Mouse (Mus musculus) CH12.LX (cell line): Measurements from ENCODE around the gene Igf1r. TPM values are rescaled to one million over a fixed set of nuclear protein-coding genes. Genes with fewer than 3 reads are reported as not detected.

ENCODE experiments used
- DNase-seq: peaks from one replicate; pipeline ENCODE4 v3.0.0-alpha.2; 2013; ENCODE audit errors: extremely low read depth
- H3K27ac ChIP-seq: 2 replicates; pipeline ENCODE4 v1.5.1; 2012; ENCODE audit warnings: low read depth, mild to moderate bottlenecking, control low read depth, moderate library complexity; ENCODE audit not compliant: insufficient read depth
- H3K27me3 ChIP-seq: replicated peaks from 2 replicates; pipeline ENCODE3; 2012; ENCODE audit warnings: inconsistent platforms
- H3K36me3 ChIP-seq, 2 experiments: replicated peaks in 1 of 2; 2 replicates each; pipeline versions ENCODE3 to v1.6.1; 2012; ENCODE audit warnings: inconsistent platforms in 1 of 2, low read length in 1 of 2, mild to moderate bottlenecking in 1 of 2, mixed read lengths in 1 of 2, moderate library complexity in 1 of 2; ENCODE audit not compliant: control insufficient read depth in 1 of 2, insufficient read depth in 1 of 2
- H3K4me1 ChIP-seq, 2 experiments: 2 replicates each; pipeline ENCODE4 v1.6.1; 2012; ENCODE audit warnings: inconsistent platforms in 1 of 2, moderate library complexity in 1 of 2; ENCODE audit not compliant: insufficient read depth in 2 of 2, control insufficient read depth in 1 of 2
- H3K4me2 ChIP-seq: 2 replicates; pipeline ENCODE4 v1.6.1; 2012; ENCODE audit warnings: low read depth, mild to moderate bottlenecking, control low read depth; ENCODE audit not compliant: poor library complexity, insufficient read depth, severe bottlenecking
- H3K4me3 ChIP-seq, 3 experiments: fragments of 150-350 bp in 1 of 3; sonication (generic) in 1 of 3; replicated peaks in 1 of 3; 2 replicates each; pipeline versions ENCODE3 to v1.5.1; 2011 to 2012; ENCODE audit warnings: low read depth in 2 of 3, low read length in 2 of 3, mild to moderate bottlenecking in 2 of 3, moderate library complexity in 2 of 3, control low read depth in 1 of 3, improper control_type of control experiment in 1 of 3, inconsistent platforms in 1 of 3, mixed read lengths in 1 of 3; ENCODE audit not compliant: poor library complexity in 1 of 3
- H3K79me2 ChIP-seq: replicated peaks from 2 replicates; pipeline ENCODE4 v1.6.1; 2012; ENCODE audit warnings: mild to moderate bottlenecking, moderate library complexity; ENCODE audit not compliant: control insufficient read depth, poor library complexity, insufficient read depth, severe bottlenecking; ENCODE audit errors: extremely low read depth
- H3K9ac ChIP-seq: 2 replicates; pipeline ENCODE4 v1.6.1; 2012; ENCODE audit warnings: low read depth, mild to moderate bottlenecking, control low read depth, moderate library complexity; ENCODE audit not compliant: insufficient read depth
- H3K9me3 ChIP-seq: replicated peaks from 2 replicates; pipeline ENCODE3; 2012; ENCODE audit warnings: low read length, inconsistent platforms, mixed read lengths
- BHLHE40 ChIP-seq: IDR thresholded peaks from 2 replicates; pipeline ENCODE4 v1.6.1; 2011; ENCODE audit warnings: mild to moderate bottlenecking, low read depth, low read length, improper control_type of control experiment
- CHD1 ChIP-seq: IDR thresholded peaks from 2 replicates; pipeline ENCODE4 v1.6.1; 2012; ENCODE audit warnings: low read depth, low read length, improper control_type of control experiment, inconsistent platforms
- ELF1 ChIP-seq: IDR thresholded peaks from 2 replicates; pipeline ENCODE4 v1.6.1; 2014; ENCODE audit warnings: low read depth, mild to moderate bottlenecking, inconsistent platforms, low read length, improper control_type of control experiment
- EP300 ChIP-seq: IDR thresholded peaks from 2 replicates; pipeline ENCODE4 v1.6.1; 2011; ENCODE audit warnings: low read length, improper control_type of control experiment
- ETS1 ChIP-seq: conservative IDR thresholded peaks from 2 replicates; pipeline ENCODE4 v1.6.1; 2012; ENCODE audit warnings: low read depth, mild to moderate bottlenecking, inconsistent platforms, low read length, improper control_type of control experiment, moderate library complexity
- HCFC1 ChIP-seq: IDR thresholded peaks from 2 replicates; pipeline ENCODE4 v1.6.1; 2012; ENCODE audit warnings: low read depth, mild to moderate bottlenecking, inconsistent platforms, low read length, improper control_type of control experiment
- IRF4 ChIP-seq: IDR thresholded peaks from 2 replicates; pipeline ENCODE4 v1.6.1; 2014; ENCODE audit warnings: low read depth, mild to moderate bottlenecking, inconsistent platforms, low read length, improper control_type of control experiment
- KAT2A ChIP-seq: IDR thresholded peaks from 2 replicates; pipeline ENCODE4 v1.6.1; 2012; ENCODE audit warnings: low read length, improper control_type of control experiment, inconsistent platforms; ENCODE audit not compliant: insufficient replicate concordance
- MAX ChIP-seq: IDR thresholded peaks from 2 replicates; pipeline ENCODE4 v1.6.1; 2011; ENCODE audit warnings: low read length, improper control_type of control experiment
- MAZ ChIP-seq: IDR thresholded peaks from 2 replicates; pipeline ENCODE4 v1.6.1; 2012; ENCODE audit warnings: low read depth, mild to moderate bottlenecking, inconsistent platforms, low read length, improper control_type of control experiment, moderate library complexity
- MEF2A ChIP-seq: IDR thresholded peaks from 2 replicates; pipeline ENCODE4 v1.6.1; 2014; ENCODE audit warnings: low read depth, mild to moderate bottlenecking, inconsistent platforms, low read length, improper control_type of control experiment, borderline replicate concordance
- MXI1 ChIP-seq: IDR thresholded peaks from 2 replicates; pipeline ENCODE4 v1.6.1; 2011; ENCODE audit warnings: mild to moderate bottlenecking, low read depth, low read length, improper control_type of control experiment
- MYC ChIP-seq: IDR thresholded peaks from 2 replicates; pipeline ENCODE4 v1.6.1; 2011; ENCODE audit warnings: low read depth, mild to moderate bottlenecking, improper control_type of control experiment, low read length
- POLR2A ChIP-seq: IDR thresholded peaks from 2 replicates; pipeline ENCODE4 v1.6.1; 2011; ENCODE audit warnings: low read depth, mild to moderate bottlenecking, improper control_type of control experiment, low read length
- RCOR1 ChIP-seq: conservative IDR thresholded peaks from 2 replicates; pipeline ENCODE4 v1.6.1; 2012; ENCODE audit warnings: low read depth, mild to moderate bottlenecking, inconsistent platforms, low read length, improper control_type of control experiment
- SIN3A ChIP-seq: IDR thresholded peaks from 2 replicates; pipeline ENCODE4 v1.6.1; 2012; ENCODE audit warnings: low read length, improper control_type of control experiment, inconsistent platforms
- SMC3 ChIP-seq: IDR thresholded peaks from 2 replicates; pipeline ENCODE4 v1.6.1; 2011; ENCODE audit warnings: low read depth, low read length, improper control_type of control experiment
- TBP ChIP-seq: conservative IDR thresholded peaks from 2 replicates; pipeline ENCODE4 v1.6.1; 2011; ENCODE audit warnings: low read depth, low read length, improper control_type of control experiment
- TCF12 ChIP-seq: IDR thresholded peaks from 2 replicates; pipeline ENCODE4 v1.6.1; 2014; ENCODE audit warnings: low read depth, mild to moderate bottlenecking, inconsistent platforms, low read length, improper control_type of control experiment
- UBTF ChIP-seq: IDR thresholded peaks from 2 replicates; pipeline ENCODE4 v1.6.1; 2012; ENCODE audit warnings: low read depth, mild to moderate bottlenecking, inconsistent platforms, low read length, improper control_type of control experiment, moderate library complexity
- USF1 ChIP-seq: IDR thresholded peaks from 2 replicates; pipeline ENCODE4 v1.6.1; 2014; ENCODE audit warnings: low read depth, mild to moderate bottlenecking, inconsistent platforms, low read length, improper control_type of control experiment
- ZNF384 ChIP-seq: IDR thresholded peaks from 2 replicates; pipeline ENCODE4 v1.6.1; 2012; ENCODE audit warnings: low read depth, low read length, improper control_type of control experiment, inconsistent platforms
- dilution Hi-C: fragments of 300-500 bp; cut with MboI; formaldehyde crosslinking; loops from 2 replicates; pipeline ENCODE4 v1.14.3; 2020; ENCODE audit warnings: low sequenced_read_pairs; ENCODE audit not compliant: extremely low pct_unique_long_range_greater_than_20kb, extremely low pct_ligation_motif_present
- in situ Hi-C: fragments of 300-500 bp; cut with MboI; formaldehyde crosslinking; loops from 3 replicates; pipeline ENCODE4 v1.14.3; 2019; ENCODE audit warnings: low sequenced_read_pairs, low pct_ligation_motif_present, low pct_unique_long_range_greater_than_20kb, mixed read lengths
- polyA plus RNA-seq: library from polyadenylated mRNA; unstranded; fragments of >175 nt; gene quantifications from 2 replicates; pipeline ENCODE4 v1.2.1, GENCODE M21; 2012; ENCODE audit warnings: low read depth; ENCODE audit not compliant: insufficient read length
- total RNA-seq, 2 experiments: library from RNA; depleted of rRNA; stranded (reverse); fragments of 300-350 nt in 1 of 2; fragments of >200 nt in 1 of 2; gene quantifications; 2 replicates each; pipeline ENCODE4 v1.2.3; 2012 to 2014

The Igf1r gene
- total and polyA plus RNA-seq, 3 experiments: 0.19 to 1.6 (median 0.29) TPM

GRCm38 (mm10) chr7:68211883-68212282 is 259.3 kb downstream of the Igf1r start:
- Histone ChIP-seq H3K4me1 (peaks cover 33 to 73% of the 10 kb centered on the region in 2 experiments), H3K36me3 (no peaks in the 10 kb centered on the region), H3K9me3 (no peaks in the 10 kb centered on the region), H3K4me2 (no peak overlapping the region), H3K27ac (no peak overlapping the region), H3K9ac (no peak overlapping the region), H3K27me3 (no peaks in the 10 kb centered on the region), H3K79me2 (no peaks in the 10 kb centered on the region), H3K4me3 (no peak overlapping the region)
- dilution Hi-C loops (no loop called here), in situ Hi-C loops (no loop called here)
- no peak for DNase-seq
- TF ChIP-seq MAX (no peak), RCOR1 (no peak), MYC (no peak), ZNF384 (no peak), UBTF (no peak), CHD1 (no peak), MXI1 (no peak), KAT2A (no peak), POLR2A (no peak)

DNA sequence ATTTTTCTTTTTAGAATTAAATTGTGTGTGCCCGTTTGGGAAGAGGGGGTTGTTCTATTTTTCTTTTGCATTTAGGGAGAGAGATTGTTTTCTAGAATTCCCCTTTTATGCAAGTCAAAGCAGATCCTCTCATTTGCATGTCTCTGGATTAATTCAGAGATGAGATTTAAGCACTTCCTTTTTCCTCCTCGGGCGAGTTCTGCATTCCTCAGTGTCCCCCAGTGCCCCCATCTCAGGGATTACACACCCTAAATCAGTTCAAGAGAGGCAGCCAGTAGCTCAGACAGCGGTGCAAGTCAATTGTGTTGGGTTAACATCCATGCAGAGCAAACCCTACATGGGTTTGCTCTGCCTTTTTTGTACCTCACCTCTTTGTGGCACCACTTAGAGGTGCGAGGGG is 261.2 kb downstream of the Igf1r start:
- no peaks in the 10 kb centered on the region for H3K27me3 ChIP-seq
- H3K9ac ChIP-seq: no peak overlapping the region; the same call in 1 of the 2 replicates
- H3K4me2 ChIP-seq: 0 out of 2 replicates have a peak overlapping the region, but pooled peaks have one; percentile 16
- no peak for TF ChIP-seq USF1
- peak; percentile 51; the same call in 1 of the 2 replicates for TF ChIP-seq MAZ
- TF ChIP-seq TCF12: 0 out of 2 replicates have a peak, but pooled peaks have one; percentile 42
- no peak for TF ChIP-seq SIN3A
- TF ChIP-seq IRF4: peak; percentile 31; the same call in 1 of the 2 replicates
- peak; percentile 52 for TF ChIP-seq EP300
- 0 out of 2 replicates have a peak, but pooled peaks have one; percentile 11 for TF ChIP-seq BHLHE40
- 0 out of 2 replicates have a peak, but pooled peaks have one; percentile 39 for TF ChIP-seq MEF2A
- no peak for TF ChIP-seq POLR2A
- TF ChIP-seq CHD1: 0 out of 2 replicates have a peak, but pooled peaks have one; percentile 50
- TF ChIP-seq ELF1: peak; percentile 64
- no peak for TF ChIP-seq SMC3
- TF ChIP-seq HCFC1: 0 out of 2 replicates have a peak, but pooled peaks have one; percentile 20
- TF ChIP-seq ZNF384: no peak
- TF ChIP-seq ETS1: no peak
- 0 out of 2 replicates have a peak, but pooled peaks have one; percentile 20 for TF ChIP-seq RCOR1
- no peak for TF ChIP-seq TBP
- DNase-seq: peak; percentile 57
- no peaks in the 10 kb centered on the region for H3K79me2 ChIP-seq
- in situ Hi-C loops (no loop called here), dilution Hi-C loops (no loop called here)
- H3K36me3 ChIP-seq: no peaks in the 10 kb centered on the region
- no peak overlapping the region for H3K4me3 ChIP-seq
- H3K4me1 ChIP-seq: peaks cover 41 to 82% of the 10 kb centered on the region in 2 experiments
- no peak overlapping the region for H3K27ac ChIP-seq
- H3K9me3 ChIP-seq: no peaks in the 10 kb centered on the region
